Mouse (Mus musculus): Measurements from ENCODE around the gene Pold3.

DNA sequence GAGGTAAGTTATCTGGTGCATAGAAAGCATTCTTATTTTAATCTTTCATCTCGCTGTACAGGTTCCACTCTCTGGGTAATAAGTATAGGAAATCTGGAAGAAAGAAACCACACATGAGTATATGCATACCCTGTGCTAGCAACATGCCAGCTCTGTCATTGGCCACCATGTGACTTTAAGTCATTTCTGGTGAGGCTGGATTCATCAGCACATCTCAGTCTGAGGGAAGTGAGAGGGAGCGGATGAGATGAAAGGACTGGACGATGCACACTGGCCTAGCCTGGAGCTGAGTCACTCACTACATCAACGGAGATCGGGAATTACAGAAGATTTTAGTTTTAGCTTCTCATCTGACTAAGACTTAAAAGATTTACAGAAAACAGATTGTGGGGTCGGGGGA lies 38.5 kb downstream of the Pold3 start:
- TF ChIP-seq CTCF (IDR thresholded peaks at IDR 0.05; ENCODE audit: low read depth) = no peak
- TF ChIP-seq EP300 (IDR thresholded peaks at IDR 0.05; ENCODE audit: low read depth) = no peak

All from liver, embryonic 14.5 days (tissue).